Mouse (Mus musculus) CD8-positive naive resting alpha-beta T cell, adult 2 months (primary cell): ENCODE measurements around the gene Serinc1.
"Not testable (repeated sequence)": the region's sequence is repeated elsewhere in the genome, so short reads cannot be mapped to it uniquely, and the experiment has no call there.

Experiments used
- DNase-seq, 2 experiments: peaks; one replicate each; pipeline ENCODE4 v3.0.0; 2022; ENCODE audit warnings: low read depth in 2 of 2, low spot score in 2 of 2

The Serinc1 gene

DNA sequence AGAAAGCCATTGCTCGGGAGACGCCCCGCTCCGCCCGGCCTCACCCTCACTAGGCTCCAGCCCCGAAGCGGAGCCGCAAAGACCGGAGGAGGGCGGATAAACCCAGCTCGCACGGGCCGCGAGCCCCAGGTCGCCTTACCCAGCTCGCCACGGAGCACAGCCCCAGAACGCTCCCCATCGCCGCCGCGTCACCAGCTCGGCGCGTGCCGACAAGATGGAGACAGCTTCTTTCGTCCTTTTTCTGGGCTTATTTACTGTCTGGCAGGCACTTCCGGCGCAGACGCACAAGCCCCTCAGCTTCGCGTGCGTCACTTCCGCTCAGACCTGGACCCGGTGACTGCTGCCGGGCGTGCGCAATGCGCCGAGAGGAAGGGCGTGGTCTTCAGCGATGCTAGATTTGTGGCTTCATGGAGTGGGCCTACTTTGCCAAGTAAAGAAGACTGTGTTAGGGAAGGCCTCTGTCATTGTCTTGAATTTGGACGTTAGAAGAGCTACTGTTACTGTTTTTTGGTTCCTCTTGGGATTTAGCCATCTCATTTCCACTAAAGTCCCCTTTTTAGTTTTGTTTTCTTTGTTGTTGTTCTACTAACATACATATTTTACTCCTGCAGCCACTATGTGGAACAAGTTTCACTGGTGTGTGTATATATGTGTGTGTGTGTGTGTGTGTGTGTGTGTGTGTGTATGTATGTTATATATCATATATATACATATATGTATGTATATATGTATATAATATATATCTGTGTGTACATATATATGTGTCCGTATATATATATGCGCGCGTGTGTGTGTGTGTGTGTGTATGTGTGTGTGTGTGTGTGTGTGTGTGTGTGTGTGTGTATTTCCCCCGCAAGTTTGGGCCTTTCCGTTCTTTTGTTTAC is at the start of gene Serinc1:
Gene Serinc1, minus strand, starts transcription at position 313 of the 884 bp plus-strand sequence.
- DNase-seq: peak; percentile 92 to 93

GRCm38 (mm10) chr10:57576721-57577120 is 44.4 kb upstream of the Serinc1 start:
- no peak for DNase-seq

DNA sequence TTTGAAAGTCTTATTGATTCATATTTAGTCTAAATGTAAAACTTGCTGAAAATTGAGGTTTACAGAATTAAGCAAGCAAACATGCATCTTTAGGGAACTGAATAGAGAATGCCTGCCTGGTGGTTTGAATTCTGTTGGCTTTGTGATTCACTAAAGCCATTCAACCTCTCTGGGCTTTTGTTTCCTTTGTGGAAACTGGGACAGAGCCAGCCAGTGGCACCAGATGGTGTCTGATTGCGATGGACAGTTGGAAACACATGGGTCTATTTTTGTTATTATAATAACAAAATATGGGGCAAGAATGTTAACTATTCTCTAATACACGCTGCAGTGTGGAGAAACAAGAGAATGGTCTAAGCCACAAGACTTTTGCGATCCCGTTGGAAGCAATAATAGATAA is 39.8 kb upstream of the Serinc1 start:
- no peak for DNase-seq

DNA sequence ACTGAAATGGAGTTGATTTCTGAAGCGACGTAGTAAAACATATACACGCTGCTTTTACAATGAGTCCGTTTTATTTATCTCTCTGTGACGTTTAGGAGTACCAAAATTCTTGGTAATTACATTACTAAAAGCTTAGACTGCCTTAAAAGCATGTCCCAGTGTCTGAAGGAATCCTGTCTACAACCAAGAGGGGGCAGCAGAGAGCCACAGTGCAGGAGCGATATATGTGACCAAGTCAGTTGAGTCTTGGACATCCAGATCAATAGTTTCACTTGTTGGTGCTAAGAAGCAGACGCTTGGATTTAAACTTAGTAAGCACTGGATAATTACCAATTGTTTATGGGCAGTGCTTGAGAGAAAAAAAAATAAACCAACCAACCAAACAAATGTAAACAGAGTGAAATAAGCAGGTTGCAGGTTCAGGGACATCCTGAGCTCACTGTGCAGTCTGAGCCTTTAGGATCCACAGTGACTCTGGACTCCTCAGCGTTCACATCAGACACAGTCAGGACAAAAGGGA is 38.9 kb upstream of the Serinc1 start:
- DNase-seq: peak; percentile 34 to 42

DNA sequence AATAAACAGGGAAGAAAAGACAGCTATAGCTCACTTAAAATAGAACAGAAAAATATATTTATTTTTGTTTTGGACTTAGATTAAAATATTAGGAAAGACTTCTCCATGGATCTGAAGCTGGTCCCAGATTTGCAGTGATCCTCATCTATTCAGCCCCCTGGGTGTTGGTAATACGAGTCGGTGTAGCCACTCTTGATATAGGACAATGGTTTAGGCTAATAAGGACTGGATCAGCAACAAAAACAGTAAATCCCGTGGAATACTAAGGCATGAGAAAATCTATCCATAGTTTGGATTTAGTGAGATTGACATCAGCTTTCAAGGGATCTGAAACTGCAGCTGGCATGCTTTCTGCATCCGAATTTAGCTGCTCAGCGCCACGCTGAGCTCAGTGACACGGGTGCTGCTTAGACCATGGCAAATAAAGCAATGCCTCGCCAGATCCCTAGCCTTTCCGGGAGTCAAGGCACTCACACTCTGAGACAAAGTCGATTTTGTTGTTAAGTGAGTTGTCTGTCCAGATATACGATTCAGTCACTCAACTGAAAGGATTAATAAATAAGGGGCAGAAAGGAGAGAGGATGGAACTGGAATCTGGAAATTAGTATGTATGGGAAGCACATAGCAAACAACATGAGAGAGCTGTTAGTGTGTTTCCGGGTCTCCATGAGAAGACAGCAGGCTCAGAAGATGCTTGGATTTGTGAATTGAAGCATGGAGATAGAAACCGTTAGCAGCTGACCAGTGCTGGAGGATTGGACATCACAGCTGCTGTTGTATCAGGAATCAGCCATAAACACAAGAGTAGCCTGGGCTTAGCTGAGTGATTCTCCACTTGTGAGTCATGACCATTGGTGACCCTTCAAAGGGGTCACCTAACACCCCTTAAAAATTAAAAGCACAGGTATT is 36.9 kb upstream of the Serinc1 start:
- DNase-seq: no peak

DNA sequence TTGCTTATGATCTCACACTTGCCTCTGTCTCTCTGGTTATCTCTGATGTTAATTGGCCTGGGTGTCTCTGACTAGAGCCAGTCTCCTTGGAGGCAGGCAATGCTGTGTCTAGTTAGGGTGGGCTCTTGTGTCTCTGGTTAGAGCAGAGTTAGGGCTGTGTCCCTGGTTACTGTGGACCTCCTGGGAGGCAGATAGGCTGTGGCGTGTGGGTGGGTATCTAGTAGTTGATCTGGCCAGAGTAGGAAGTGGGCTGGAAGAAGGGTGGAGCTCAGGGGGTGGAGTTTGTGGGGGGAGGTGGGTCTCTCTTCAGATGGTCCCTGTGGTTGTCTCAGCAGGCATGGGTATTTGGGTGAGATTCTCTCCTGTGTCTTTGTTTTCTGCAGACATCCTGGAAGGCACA is 33.9 kb upstream of the Serinc1 start:
- no peak for DNase-seq

DNA sequence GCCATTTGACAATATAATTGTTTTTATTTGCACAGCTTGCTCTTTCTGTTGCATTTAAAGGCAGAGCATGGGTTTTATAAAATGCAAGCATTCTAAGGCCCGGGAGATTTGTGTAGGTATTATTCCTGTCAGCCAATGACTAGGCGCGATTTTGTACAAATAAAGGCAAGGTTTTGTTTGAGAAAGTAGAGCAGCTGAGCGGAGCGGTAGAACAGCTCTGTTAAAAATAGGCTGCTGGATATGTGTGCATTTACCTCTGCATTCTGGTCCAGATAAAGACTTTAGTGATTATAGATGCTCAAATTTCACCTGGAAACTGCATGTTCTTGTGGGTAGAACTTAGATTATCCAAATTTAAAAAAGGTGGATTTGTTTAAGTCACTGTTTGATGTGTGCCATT is 25.3 kb upstream of the Serinc1 start:
- DNase-seq: no peak

- DNase-seq: no peak
These were observed 21.4 kb upstream of the Serinc1 start for GRCm38 (mm10) chr10:57553719-57554118.

DNA sequence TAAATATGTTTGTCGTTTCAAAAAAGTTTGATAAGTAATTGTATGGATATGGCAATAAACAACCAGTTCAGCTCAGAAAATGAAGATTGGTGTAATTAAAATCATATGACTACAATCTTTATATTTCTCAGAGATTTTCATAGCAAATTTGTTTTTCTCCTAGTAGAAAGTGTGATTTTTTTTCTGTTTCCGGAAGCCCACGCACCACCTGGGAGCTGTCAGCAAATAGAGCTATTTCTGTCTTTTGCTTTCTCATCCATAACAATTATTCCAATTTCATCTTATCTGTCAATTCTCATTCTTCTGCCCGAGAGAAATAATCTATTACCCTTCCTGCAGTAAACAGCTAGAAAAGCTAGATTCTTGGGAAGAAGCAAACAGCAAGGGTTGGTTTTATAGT is 17.3 kb upstream of the Serinc1 start:
- no peak for DNase-seq

- not testable (repeated sequence) for DNase-seq
These were observed 11.6 kb upstream of the Serinc1 start for GRCm38 (mm10) chr10:57543890-57544289.

DNA sequence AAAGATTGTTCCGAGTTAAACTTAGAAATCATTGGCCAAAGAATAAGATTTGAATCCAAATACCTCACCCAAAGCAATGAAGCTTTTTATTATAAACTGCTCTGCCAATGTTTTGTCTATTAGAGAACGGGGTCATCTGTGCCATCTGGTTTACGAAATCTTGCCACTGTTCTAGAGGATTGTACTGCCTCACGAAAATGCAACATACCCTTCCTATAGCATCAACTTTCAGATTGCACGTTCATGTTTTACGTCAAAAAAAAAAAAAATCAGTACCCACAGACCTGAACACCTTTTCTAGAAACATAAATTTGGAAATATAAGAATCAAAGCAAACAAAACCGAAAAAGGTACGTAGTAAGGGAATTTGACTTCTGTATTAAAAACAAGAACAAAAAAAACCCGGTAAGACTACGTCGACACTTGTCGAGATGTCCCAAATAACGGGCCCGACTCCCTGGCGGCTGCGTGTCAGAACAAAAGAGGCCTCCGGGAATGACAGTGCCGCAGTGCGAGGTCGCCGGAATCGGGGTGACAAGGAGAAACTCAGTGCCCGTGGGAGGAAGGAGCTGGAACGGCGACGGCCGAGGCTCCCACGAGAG is 613 bp downstream of the Serinc1 start:
- no peak for DNase-seq

DNA sequence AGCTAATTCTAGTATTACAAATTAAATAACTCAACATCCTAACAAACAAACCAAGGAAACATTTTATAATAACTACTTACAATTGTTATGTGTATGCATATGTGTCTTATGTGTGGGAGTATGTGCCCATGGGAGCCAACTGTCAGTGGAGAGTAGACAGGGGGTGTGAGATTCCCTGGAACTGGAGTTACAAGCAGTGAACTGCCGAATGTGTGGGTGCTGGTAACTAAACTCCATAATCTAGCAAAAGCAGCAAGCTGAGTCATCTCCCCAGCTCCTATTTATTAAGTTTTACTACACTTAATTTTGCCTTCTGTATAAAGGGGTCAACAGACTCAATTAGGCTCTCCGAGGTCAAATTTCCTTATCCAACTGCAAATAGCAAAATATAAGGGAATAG is 1.3 kb downstream of the Serinc1 start:
- no peak for DNase-seq

DNA sequence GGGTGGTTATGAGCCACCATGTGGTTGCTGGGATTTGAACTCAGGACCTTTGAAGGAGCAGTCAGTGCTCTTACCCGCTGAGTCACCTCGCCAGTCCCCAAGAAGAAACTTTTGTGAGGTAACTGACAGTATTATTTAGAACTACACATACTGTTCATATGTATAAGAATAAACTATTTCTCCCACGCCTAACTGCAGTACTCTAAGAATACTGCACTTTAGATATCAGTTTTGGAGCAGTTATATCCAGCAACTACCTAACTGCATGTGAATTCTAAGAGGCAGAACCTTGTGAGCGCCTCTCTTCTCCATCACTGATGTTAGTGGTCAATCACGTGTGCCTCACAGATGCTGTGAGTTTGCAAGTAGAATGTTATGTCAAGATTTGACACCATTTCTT is 5.9 kb downstream of the Serinc1 start:
- no peak for DNase-seq

DNA sequence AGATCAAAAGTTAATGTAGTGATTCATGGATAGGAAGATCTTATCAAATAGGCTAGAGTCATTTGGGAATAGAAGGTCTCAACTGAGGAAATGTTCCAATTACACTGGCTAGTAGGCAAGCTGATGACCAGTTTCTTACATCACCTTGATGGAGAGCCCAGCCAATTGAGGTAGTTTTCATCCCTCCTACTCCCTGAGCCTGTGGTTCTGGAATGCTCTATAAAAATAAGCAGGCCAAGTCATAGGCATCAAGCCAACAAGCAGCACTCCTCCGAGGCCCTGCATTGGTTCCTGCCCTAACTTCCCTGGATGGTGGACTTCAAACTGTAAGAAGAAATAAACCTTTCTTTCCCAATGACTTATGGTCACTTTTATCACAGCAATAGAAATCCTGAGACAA is 17.1 kb downstream of the Serinc1 start:
- no peak for DNase-seq

GRCm38 (mm10) chr10:57514616-57515015 is 17.7 kb downstream of the Serinc1 start:
- no peak for DNase-seq

DNA sequence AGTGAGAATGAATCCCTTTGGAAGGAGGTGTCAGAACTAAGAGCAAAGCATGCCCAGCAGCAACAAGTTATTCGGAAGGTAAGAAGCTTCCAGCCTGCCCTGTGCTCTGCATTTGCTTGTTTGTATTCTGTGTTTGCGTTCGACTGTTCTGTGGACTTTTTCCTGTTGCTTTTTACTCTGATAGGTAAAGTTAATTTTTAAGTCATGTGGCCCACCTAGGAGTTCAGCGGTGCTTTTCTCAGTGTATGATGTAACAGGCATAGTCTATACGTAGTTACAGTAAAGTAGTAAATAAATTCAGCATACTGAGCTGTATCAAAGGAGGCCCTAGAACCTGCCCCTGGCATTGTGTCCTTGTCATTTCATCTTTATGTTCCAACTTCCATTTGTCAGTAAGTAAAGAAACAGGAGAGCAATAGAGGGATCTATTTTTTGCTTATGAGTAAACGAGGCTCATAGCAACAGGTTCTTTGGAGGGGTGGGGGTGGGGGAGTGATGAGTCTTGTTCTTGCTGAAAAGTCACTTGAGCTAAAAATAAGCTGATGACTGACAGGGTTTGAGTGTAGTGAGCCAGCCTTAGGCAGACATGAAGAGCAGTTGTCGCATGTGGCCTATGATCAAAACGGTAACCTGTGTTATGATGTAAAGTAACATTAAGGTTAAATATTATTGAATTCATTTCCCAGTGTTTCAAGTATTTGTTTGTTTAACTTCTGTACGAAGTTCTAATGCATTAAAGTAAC is 32.7 kb downstream of the Serinc1 start:
- no peak for DNase-seq

GRCm38 (mm10) chr10:57492050-57492449 is 40.3 kb downstream of the Serinc1 start:
- no peak for DNase-seq

DNA sequence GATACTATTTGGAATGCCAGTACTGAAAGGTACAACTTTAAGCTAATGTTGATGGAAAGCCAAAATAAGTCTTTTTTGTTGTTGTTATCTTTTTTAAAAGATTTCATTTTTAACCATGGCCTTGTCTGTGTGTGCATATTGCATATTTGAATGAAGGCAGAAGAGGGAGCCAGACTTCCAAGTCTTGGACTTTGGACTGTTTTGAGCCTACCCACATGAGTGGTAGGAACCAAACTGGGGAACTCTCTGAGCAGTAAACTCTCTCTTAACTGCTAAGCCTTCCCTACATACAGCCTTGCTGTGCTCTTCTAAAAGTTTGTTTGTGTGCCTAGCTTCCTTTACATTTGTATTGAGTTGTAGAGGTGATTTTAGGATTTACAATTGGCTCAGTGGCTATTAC is 43.7 kb downstream of the Serinc1 start:
- no peak for DNase-seq

GRCm38 (mm10) chr10:57487201-57487600 is 45.1 kb downstream of the Serinc1 start:
- no peak for DNase-seq

GRCm38 (mm10) chr10:57486542-57487071 is 45.7 kb downstream of the Serinc1 start:
- DNase-seq: peak in 1 of 2 experiments; percentile 77
